Mouse (Mus musculus) liver, embryonic 14.5 days (tissue): ENCODE results near the gene 1700003E16Rik.

Experiments
- CTCF ChIP-seq: IDR thresholded peaks from 2 replicates; pipeline ENCODE4 v1.5.1; 2016; ENCODE audit warnings: antibody characterized with exemption, low read depth, control low read depth
- EP300 ChIP-seq: IDR thresholded peaks from 2 replicates; pipeline ENCODE4 v1.6.1; 2016; ENCODE audit warnings: antibody characterized with exemption, low read depth

- TF ChIP-seq EP300 (no peak), CTCF (no peak)
These were observed 11.0 kb upstream of the 1700003E16Rik start for GRCm38 (mm10) chr6:83145209-83145608.
